15 mouse cellular contexts compared by ENCODE assay signal in the genomic region with DNA sequence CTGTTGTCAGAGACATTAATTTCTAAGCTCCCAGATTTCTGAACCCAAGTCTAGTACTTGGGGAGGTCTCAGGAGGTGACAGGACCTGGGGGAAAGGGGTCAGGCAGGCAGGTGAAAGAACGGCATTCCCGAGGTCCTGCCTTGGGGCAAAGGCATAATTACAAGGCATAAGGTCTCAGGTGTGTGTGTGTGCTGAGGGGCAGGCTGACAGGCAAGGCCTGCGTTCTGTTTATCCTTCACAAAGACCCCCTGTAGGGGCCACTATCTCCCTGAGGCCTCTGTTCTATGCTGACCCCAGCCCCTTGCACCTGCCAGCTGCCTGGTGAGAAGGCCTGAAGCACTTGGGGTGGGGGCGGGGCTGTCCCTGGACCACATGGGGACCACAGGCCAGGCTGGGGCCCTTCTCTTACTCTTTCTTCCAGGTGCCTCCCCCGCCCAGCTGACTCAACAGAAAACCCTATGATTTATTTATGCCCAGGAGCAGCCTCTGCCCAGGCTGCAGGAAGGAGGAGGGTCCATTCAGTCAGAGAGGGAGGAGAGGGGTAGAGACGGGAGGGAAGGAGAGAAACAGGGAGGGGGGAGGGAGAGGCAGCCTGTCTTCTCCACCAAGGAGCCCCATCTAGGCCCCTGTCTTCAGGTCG. TPM values are rescaled to one million over a fixed set of nuclear protein-coding genes. Genes with fewer than 3 reads are reported as not detected.
DNase-seq lines count a peak whose midpoint lies in the region; ATAC-seq lines count a peak whose summit lies in the region.
"Had no signal": no experiment of that assay in that cellular context is flagged by ENCODE, and none has a peak within 500 bp of the region (broad histone marks: within the 10 kb centered on the region; RNA-seq: fewer than 3 reads in every experiment).

No protein-coding gene starts in this region.

- no peak for DNase-seq in kidney, postnatal 14 days
- peak; percentile 6 for DNase-seq in A20 (ENCODE audit: low read depth, low spot score)
- DNase-seq in midbrain, embryonic 14.5 days = no peak
- no peak for DNase-seq in gastrocnemius, adult 18-20 months (ENCODE audit: low spot score)
- DNase-seq: cerebellum, adult 8-10 months; kidney, adult 18-20 months; thymus, adult 18-20 months had no signal

- H3K4me1 ChIP-seq in kidney, embryonic 14.5 days (ENCODE audit: control insufficient read depth, insufficient read depth, low read length) = peaks cover 22% of the 10 kb centered on the region
- H3K4me1 ChIP-seq in hindbrain, embryonic 16.5 days (ENCODE audit: control insufficient read depth, insufficient read depth, low read depth, low read length) = peaks cover 15% of the 10 kb centered on the region
- H3K4me1 ChIP-seq in midbrain, embryonic 14.5 days (ENCODE audit: control insufficient read depth, insufficient read depth, low read length) = peaks cover 26% of the 10 kb centered on the region
- H3K4me1 ChIP-seq: heart, embryonic 15.5 days; liver, embryonic 12.5 days had no signal

- no peak overlapping the region for H3K4me3 ChIP-seq in kidney, embryonic 14.5 days (ENCODE audit: low read length)
- no peak overlapping the region for H3K4me3 ChIP-seq in hindbrain, embryonic 16.5 days (ENCODE audit: low read length)
- H3K4me3 ChIP-seq in midbrain, embryonic 14.5 days (replicated peaks; ENCODE audit: low read depth, low read length) = no peak overlapping the region
- H3K4me3 ChIP-seq: heart, embryonic 15.5 days; liver, embryonic 12.5 days had no signal

- H3K36me3 ChIP-seq in kidney, embryonic 14.5 days (ENCODE audit: control insufficient read depth, insufficient read depth, low read length) = no peaks in the 10 kb centered on the region
- H3K36me3 ChIP-seq in hindbrain, embryonic 16.5 days (ENCODE audit: control insufficient read depth, insufficient read depth, low read length) = no peaks in the 10 kb centered on the region
- H3K36me3 ChIP-seq in midbrain, embryonic 14.5 days (ENCODE audit: control insufficient read depth, insufficient read depth, low read length) = no peaks in the 10 kb centered on the region
- H3K36me3 ChIP-seq: heart, embryonic 15.5 days; liver, embryonic 12.5 days had no signal

- under 1% methylated on average over 7 of the region's 7 CpGs for WGBS in kidney, embryonic 14.5 days
- WGBS in hindbrain, embryonic 16.5 days = 25% methylated on average over 7 of the region's 7 CpGs
- 16% methylated on average over 7 of the region's 7 CpGs for WGBS in midbrain, embryonic 14.5 days

- H3K27me3 ChIP-seq in kidney, embryonic 14.5 days (ENCODE audit: control insufficient read depth, insufficient read depth, low read length) = peaks cover 7% of the 10 kb centered on the region; the same call in 1 of the 2 replicates
- H3K27me3 ChIP-seq in hindbrain, embryonic 16.5 days (replicated peaks; ENCODE audit: control insufficient read depth, insufficient read depth, low read length) = peaks cover 2% of the 10 kb centered on the region; the same call in 1 of the 2 replicates
- peaks cover 18% of the 10 kb centered on the region for H3K27me3 ChIP-seq in midbrain, embryonic 14.5 days (ENCODE audit: control insufficient read depth, insufficient read depth, low read length)

- peak; percentile 71 for ATAC-seq in kidney, embryonic 14.5 days (ENCODE audit: low FRiP score, low TSS enrichment)
- peak; percentile 3; the same call in 1 of the 2 replicates for ATAC-seq in hindbrain, embryonic 16.5 days
- ATAC-seq in midbrain, embryonic 14.5 days (ENCODE audit: low FRiP score, low TSS enrichment) = 0 out of 2 replicates have a peak, but pooled peaks have one; percentile 43
- ATAC-seq in frontal cortex, adult (ENCODE audit: low TSS enrichment) = no peak
- ATAC-seq: activated CD4-positive, CD25-positive, alpha-beta regulatory T cell, adult 4 months; liver, embryonic 12.5 days; lung, postnatal 0 days had no signal

- no peak overlapping the region for H3K9ac ChIP-seq in kidney, embryonic 14.5 days (ENCODE audit: low read depth, low read length)
- no peak overlapping the region for H3K9ac ChIP-seq in hindbrain, embryonic 16.5 days (ENCODE audit: low read depth, low read length)
- H3K9ac ChIP-seq in midbrain, embryonic 14.5 days (replicated peaks; ENCODE audit: low read length) = no peak overlapping the region
- H3K9ac ChIP-seq: heart, embryonic 15.5 days; liver, embryonic 12.5 days had no signal

- no peak overlapping the region for H3K4me2 ChIP-seq in kidney, embryonic 14.5 days (replicated peaks; ENCODE audit: low read depth, low read length)
- no peak overlapping the region for H3K4me2 ChIP-seq in hindbrain, embryonic 16.5 days (ENCODE audit: low read length)
- H3K4me2 ChIP-seq in midbrain, embryonic 14.5 days (ENCODE audit: low read length) = no peak overlapping the region
- H3K4me2 ChIP-seq: heart, embryonic 15.5 days; liver, embryonic 12.5 days had no signal

- no peak overlapping the region for H3K27ac ChIP-seq in kidney, embryonic 14.5 days (ENCODE audit: low read depth, low read length)
- peak overlapping the region; percentile 3; the same call in 1 of the 2 replicates for H3K27ac ChIP-seq in hindbrain, embryonic 16.5 days (ENCODE audit: low read depth, low read length)
- H3K27ac ChIP-seq in midbrain, embryonic 14.5 days (replicated peaks; ENCODE audit: low read depth, low read length) = no peak overlapping the region
- H3K27ac ChIP-seq: heart, embryonic 15.5 days; liver, embryonic 12.5 days had no signal

- H3K9me3 ChIP-seq in kidney, embryonic 14.5 days (ENCODE audit: control insufficient read depth, low read length) = no peaks in the 10 kb centered on the region
- H3K9me3 ChIP-seq in hindbrain, embryonic 16.5 days (ENCODE audit: control insufficient read depth, low read length) = no peaks in the 10 kb centered on the region
- no peaks in the 10 kb centered on the region for H3K9me3 ChIP-seq in midbrain, embryonic 14.5 days (ENCODE audit: control insufficient read depth, low read length)
- H3K9me3 ChIP-seq: heart, embryonic 15.5 days; liver, embryonic 12.5 days had no signal

RNA-seq across cellular contexts. Expression of gene Lmx1b, which starts 35.3 kb away (rescaled TPM):
- 1.9 and 2.2 TPM in 2 replicates for polyA plus RNA-seq in kidney, embryonic 14.5 days (2014; fragmentation: Nextera tagmentation; extraction: Ambion mirVana)
- 3.3 and 3.5 TPM in 2 replicates for polyA plus RNA-seq in hindbrain, embryonic 16.5 days (2015; fragmentation: Nextera tagmentation; extraction: Ambion mirVana)
- 1.7 and 2.3 TPM in 2 replicates for polyA plus RNA-seq in midbrain, embryonic 14.5 days (2014; fragmentation: Nextera tagmentation; extraction: Ambion mirVana)
- under 1 TPM; 0.05 to 0.21 TPM for total RNA-seq in gastrocnemius, adult 18-20 months (2021)
- total RNA-seq: granulocyte monocyte progenitor cell, adult 5-6 weeks had no signal
- polyA plus RNA-seq: activated CD4-positive, CD25-positive, alpha-beta regulatory T cell, adult 4 months; heart, embryonic 15.5 days; liver, embryonic 12.5 days; lung, postnatal 0 days had no signal
